Mouse (Mus musculus): ENCODE measurements around the gene Arfgap3.

DNA sequence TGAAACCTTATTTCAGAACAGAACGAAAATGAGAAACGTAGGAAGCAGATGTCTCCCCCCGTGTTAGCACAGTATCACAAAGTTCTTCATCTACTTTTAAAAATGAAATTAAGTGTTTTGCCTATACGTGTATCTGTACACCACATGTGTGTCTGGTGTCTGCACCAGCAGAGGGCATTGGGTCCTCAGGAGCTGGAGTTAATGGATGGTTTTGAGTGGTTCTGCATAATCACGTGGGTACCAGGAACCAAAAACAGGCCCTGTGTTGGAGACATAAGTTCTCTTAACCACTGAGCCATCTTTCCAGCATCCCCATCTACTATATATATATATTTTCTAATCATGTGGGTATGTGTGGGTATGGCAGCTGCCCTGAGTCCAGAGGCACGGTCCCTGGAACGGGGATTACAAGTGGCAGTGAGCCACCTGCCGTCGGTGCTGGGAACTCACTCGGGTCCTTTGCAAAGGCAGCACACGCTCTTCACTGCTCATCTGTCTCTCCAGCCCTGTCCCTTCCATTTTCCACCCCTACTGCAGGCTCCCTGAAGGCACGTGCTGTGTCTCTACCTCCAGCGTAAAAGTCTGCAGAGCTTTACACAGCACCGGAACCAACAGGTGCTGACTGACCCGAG, 4.0 kb downstream of the Arfgap3 start:
- TF ChIP-seq CTCF (conservative IDR thresholded peaks at IDR 0.05; ENCODE audit: insufficient read depth, insufficient read length, low read depth, low read length) = no peak
- no peak for TF ChIP-seq POLR2A (IDR thresholded peaks at IDR 0.05; ENCODE audit: low read depth, low read length)

All from kidney, adult 2 months (tissue).